Mouse (Mus musculus) C2C12 (cell line): ENCODE data around the gene Fgr. TPM values are rescaled to one million over a fixed set of nuclear protein-coding genes. Genes with fewer than 3 reads are reported as not detected.

Experiments
- H3K27me3 ChIP-seq: one replicate; pipeline ENCODE4 v1.6.1; 2011; ENCODE audit not compliant: control insufficient read depth, insufficient read depth, insufficient read length
- H3K36me3 ChIP-seq: one replicate; pipeline ENCODE4 v1.6.1; 2011; ENCODE audit not compliant: control insufficient read depth, insufficient read depth
- H3K4me3 ChIP-seq: one replicate; pipeline ENCODE4 v1.5.1; 2011; ENCODE audit warnings: mild to moderate bottlenecking, control low read depth; ENCODE audit not compliant: poor library complexity, insufficient read depth, severe bottlenecking
- H3K79me2 ChIP-seq: one replicate; pipeline ENCODE4 v1.6.1; 2011; ENCODE audit not compliant: control insufficient read depth, insufficient read depth
- H3K79me3 ChIP-seq: one replicate; pipeline ENCODE4 v1.6.1; 2011; ENCODE audit warnings: low read depth, control low read depth
- H3ac ChIP-seq: one replicate; pipeline ENCODE3; 2011; ENCODE audit warnings: low read depth; ENCODE audit not compliant: control insufficient read depth, insufficient read length
- CEBPB ChIP-seq: IDR thresholded peaks from one replicate; pipeline ENCODE4 v1.6.1; 2011; ENCODE audit warnings: low read depth, mild to moderate bottlenecking, control low read depth, moderate library complexity
- CTCF ChIP-seq: IDR thresholded peaks from one replicate; pipeline ENCODE4 v1.5.1; 2011; ENCODE audit not compliant: control insufficient read depth, insufficient read depth, insufficient read length
- FOSL1 ChIP-seq: IDR thresholded peaks from one replicate; pipeline ENCODE4 v1.8.0; 2011; ENCODE audit warnings: mild to moderate bottlenecking, low read length; ENCODE audit not compliant: poor library complexity, insufficient read depth, severe bottlenecking
- MAX ChIP-seq: IDR thresholded peaks from one replicate; pipeline ENCODE4 v1.6.1; 2011; ENCODE audit warnings: mild to moderate bottlenecking, control low read depth
- MYOD1 ChIP-seq: IDR thresholded peaks from one replicate; pipeline ENCODE4 v1.6.1; 2011; ENCODE audit warnings: low read depth; ENCODE audit not compliant: control insufficient read depth, insufficient read length
- MYOG ChIP-seq: IDR thresholded peaks from one replicate; pipeline ENCODE4 v1.6.1; 2011; ENCODE audit not compliant: control insufficient read depth, insufficient read length; ENCODE audit errors: extremely low read depth
- USF1 ChIP-seq: IDR thresholded peaks from one replicate; pipeline ENCODE4 v1.6.1; 2011; ENCODE audit warnings: low read depth, mild to moderate bottlenecking, control low read depth, moderate library complexity
- polyA plus RNA-seq: library from polyadenylated mRNA; unstranded; fragments of >200 nt; fragmentation: generic; extraction: Trizol; gene quantifications from one replicate; pipeline ENCODE4 v1.2.1, GENCODE M21; 2012; ENCODE audit warnings: missing spikeins

Gene Fgr
- polyA plus RNA-seq, 1 experiment: 0.01 TPM

DNA sequence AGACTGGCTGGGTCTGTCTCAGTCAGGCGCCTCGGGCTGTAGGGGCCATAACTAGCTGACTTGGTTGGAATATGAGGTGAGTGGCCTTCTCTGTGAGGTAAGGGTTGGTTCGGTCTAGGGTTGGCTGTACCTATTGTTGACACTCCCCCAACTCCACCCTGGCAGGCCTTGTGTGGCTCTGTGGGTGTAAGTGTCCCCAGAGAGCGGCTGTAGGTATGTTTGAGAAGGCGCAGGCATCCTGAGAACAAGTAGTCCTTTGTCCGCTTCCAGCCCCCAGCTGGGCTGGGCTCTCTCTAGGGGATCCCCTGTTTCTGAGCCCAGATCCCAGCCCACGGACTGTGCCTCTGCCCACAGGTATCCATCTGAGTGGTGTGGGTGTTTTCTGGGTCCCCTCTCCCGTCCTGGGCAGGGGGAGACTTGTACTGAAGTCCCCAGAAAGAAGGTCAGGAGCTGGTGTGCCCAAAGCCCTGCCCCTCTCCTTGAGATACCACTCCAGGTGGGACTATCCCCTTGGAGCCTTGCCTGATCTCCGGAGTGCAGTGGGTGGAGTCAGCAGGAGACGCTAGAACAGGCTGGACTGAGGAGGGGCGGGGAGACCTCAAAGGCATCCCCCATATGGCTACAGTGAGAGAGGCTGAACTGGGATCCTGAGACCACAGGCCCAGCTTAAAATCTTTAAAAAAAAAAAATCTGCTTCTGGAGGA, 72.0 kb downstream of the Fgr start:
- Histone ChIP-seq H3K4me3 (no peak overlapping the region), H3ac (no peak overlapping the region), H3K79me2 (peaks cover 99% of the 10 kb centered on the region), H3K27me3 (no peaks in the 10 kb centered on the region), H3K36me3 (peaks cover 3% of the 10 kb centered on the region), H3K79me3 (peaks cover 51% of the 10 kb centered on the region)
- no peak for TF ChIP-seq MAX
- no peak for TF ChIP-seq CTCF
- no peak for TF ChIP-seq MYOG
- TF ChIP-seq MYOD1: no peak
- TF ChIP-seq CEBPB: no peak
- TF ChIP-seq USF1: no peak
- no peak for TF ChIP-seq FOSL1

DNA sequence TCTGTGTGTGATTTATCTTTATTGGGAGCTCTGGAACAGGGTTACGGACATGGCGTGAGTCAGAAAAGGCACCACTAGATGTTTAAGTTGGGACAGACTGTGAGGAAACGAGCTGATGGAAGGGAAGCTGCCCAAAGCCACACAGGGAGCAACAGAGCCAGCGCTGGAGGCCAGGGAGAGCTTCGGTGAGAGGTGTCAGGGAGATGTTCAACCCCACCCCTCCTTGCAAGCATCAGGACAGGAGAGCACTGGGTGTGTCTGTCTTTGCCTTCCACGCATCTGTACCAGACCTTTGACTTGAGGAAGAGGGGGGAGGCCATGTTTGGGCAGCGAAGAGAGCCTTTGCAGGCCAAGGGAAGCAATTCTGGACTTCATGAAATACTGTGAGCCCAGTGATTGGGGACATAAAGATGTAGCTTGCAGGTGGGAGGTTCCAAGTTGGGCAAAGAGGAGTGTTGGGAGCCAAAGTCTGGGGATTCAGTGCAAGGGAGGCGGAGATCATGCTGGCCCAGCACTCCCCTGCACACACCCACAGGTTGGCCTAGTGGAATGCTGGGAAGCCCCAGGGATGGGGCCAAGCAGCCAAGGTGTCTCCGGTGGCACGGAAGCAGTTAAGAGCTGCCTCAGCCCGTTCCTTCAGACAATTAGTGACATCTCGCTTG, 72.9 kb downstream of the Fgr start:
- TF ChIP-seq MYOG: no peak
- Histone ChIP-seq H3ac (no peak overlapping the region), H3K27me3 (no peaks in the 10 kb centered on the region), H3K36me3 (peaks cover 3% of the 10 kb centered on the region), H3K79me2 (peaks cover 99% of the 10 kb centered on the region), H3K4me3 (no peak overlapping the region), H3K79me3 (peaks cover 48% of the 10 kb centered on the region)

DNA sequence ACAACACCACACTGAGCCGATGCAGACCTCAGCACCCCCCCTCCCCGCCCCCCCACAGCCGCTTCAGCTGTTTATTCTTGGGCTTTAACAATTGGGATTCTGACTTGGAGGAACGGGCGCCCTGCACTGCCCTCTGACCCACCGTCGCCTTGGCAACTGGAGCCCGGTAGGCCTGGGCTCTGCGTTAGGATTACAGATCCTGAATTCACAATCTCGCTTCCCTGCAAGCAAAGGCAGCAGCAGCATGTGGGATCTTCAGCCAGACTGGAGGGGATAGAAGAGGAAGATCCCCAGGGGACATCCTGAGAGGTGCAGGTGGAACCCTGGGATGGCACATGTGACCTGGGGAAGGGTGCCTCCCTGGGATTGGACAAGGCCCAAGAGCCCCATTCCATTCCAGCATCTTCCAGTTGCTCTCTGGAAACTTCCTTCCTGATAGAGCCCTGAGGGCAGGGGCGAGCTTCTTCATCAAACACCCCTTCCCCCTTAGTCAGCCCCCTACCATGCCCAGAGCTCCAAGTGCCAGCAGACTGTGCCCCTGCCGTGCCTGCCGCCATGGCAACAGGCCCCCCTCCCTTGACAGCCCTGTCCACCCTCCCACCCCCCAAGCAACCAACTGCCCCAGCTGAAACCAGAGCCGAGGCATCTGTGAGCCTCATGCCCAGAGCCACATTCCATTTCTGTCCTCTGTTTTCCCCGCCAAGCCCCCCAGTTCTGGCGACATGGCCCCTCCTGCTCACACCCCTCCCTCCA, 73.6 kb downstream of the Fgr start:
- TF ChIP-seq MYOD1 (no peak), USF1 (no peak)
- H3K79me3 ChIP-seq: peaks cover 46% of the 10 kb centered on the region
- H3ac ChIP-seq: no peak overlapping the region
- no peaks in the 10 kb centered on the region for H3K27me3 ChIP-seq
- peaks cover 99% of the 10 kb centered on the region for H3K79me2 ChIP-seq
- peaks cover 3% of the 10 kb centered on the region for H3K36me3 ChIP-seq
- no peak overlapping the region for H3K4me3 ChIP-seq

DNA sequence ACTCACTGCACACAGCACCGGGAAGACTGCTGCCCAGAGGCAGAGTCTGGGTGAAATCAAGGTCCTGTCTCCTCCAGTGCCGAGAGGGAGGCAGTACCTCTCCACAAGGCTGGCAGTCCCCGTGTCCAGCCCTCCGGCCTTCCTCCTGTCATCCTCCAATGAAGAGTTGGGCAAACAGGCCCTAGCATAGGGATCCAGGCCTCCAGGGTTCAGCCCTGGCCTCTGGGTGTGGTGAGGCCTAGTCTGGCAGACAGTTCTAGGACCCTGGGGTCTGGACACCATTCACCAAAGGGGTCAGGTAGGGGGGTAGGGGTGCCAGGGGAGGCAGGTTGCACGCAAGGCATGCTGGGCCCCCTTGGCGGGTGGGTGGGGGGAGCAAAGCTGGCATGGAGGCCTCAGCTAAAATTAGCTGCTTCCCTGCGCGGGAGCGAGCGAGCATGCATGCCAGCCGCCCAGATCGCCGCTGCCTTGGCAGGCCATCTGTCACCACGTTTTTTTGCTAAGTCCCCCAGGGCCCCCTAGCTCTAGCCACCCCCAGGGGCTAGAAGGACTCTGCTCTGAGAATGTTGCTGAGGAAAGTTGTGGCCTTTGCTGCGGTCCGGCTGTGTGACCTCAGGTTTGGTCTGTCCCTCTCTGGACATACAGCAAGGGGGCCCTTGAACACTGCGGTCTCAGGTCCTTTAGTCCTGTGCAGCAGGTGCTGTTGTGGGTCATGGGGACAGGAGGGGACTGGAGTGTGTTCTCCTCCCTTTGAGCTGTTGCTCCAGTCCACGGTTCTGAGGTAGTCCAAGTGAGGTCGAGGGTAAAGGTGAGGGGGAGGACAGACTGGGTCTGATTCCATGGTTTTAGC, 75.4 kb downstream of the Fgr start:
- Histone ChIP-seq H3K27me3 (no peaks in the 10 kb centered on the region), H3ac (no peak overlapping the region), H3K4me3 (no peak overlapping the region), H3K36me3 (peaks cover 3% of the 10 kb centered on the region), H3K79me2 (peaks cover 99% of the 10 kb centered on the region), H3K79me3 (peaks cover 40% of the 10 kb centered on the region)
- TF ChIP-seq CEBPB (no peak), MAX (no peak), USF1 (no peak), MYOG (no peak), MYOD1 (no peak), CTCF (no peak), FOSL1 (no peak)

DNA sequence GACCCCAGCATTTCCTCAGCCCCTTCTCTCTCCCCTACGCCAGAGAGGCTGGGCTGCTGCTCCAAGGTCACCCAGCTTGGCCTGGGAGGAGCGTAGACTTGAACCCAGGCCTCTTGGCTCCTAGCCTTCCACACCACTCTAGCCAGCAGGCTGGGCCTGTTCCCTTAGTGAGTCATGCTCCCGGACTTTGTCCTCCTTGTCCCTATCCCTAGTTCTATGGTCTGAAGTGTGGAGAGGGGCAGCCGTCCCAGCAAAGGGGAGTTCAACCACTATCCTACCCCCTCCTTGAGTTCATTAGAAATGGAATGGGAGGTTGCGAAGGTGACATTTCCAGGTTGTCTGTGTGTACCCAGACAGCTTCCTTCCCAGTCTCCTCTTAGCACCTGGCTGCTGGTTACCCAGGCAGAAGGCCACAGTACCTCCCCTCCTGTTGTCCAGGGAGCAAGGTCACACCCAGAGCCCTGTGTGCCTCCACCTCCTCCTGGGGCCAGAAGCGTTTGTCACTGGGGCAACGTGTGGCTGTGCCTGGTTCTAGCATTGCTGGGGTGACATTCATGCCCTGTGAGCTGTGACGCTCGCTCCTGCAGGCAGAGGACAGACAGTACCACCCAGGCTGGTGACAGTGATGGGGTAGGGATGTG, 76.4 kb downstream of the Fgr start:
- Histone ChIP-seq H3K4me3 (no peak overlapping the region), H3K27me3 (no peaks in the 10 kb centered on the region), H3K79me3 (peaks cover 33% of the 10 kb centered on the region), H3ac (no peak overlapping the region), H3K79me2 (peaks cover 99% of the 10 kb centered on the region), H3K36me3 (peaks cover 9% of the 10 kb centered on the region)
- no peak for TF ChIP-seq CTCF
- TF ChIP-seq CEBPB: no peak
- no peak for TF ChIP-seq MAX
- no peak for TF ChIP-seq MYOG
- TF ChIP-seq FOSL1: no peak
- no peak for TF ChIP-seq USF1
- TF ChIP-seq MYOD1: no peak
